Mouse (Mus musculus) embryonic fibroblast, embryonic 13.5 days (primary cell): ENCODE results near the gene Dnaic1.

Experiments used
- CTCF ChIP-seq: IDR thresholded peaks from 2 replicates; pipeline ENCODE4 v1.5.1; 2011; ENCODE audit warnings: mild to moderate bottlenecking, control low read depth, low read length, moderate library complexity, borderline replicate concordance; ENCODE audit not compliant: insufficient read depth
- POLR2A ChIP-seq: IDR thresholded peaks from 2 replicates; pipeline ENCODE4 v1.6.1; 2011; ENCODE audit warnings: low read depth, mild to moderate bottlenecking, control low read depth, low read length, moderate library complexity

GRCm38 (mm10) chr4:41658566-41659384 lies 89.2 kb downstream of the Dnaic1 start:
- TF ChIP-seq CTCF, result no peak
- no peak for TF ChIP-seq POLR2A
